Mouse (Mus musculus) cortical plate, adult 2 months (tissue): ENCODE measurements at regions not wholly inside any gene's neighbourhood (a gene's known extent, or its start where the extent isn't known, plus 50 kb on each side); places are given as distances from the start of the nearest gene placed in this dataset.

Experiments
- CTCF ChIP-seq: fragments of 200-500 bp; IDR thresholded peaks from 2 replicates; pipeline ENCODE4 v1.5.1; 2011; ENCODE audit warnings: mild to moderate bottlenecking, control low read depth, low read length; ENCODE audit not compliant: insufficient read depth; ENCODE audit errors: extremely low read depth
- POLR2A ChIP-seq: fragments of 200-500 bp; IDR thresholded peaks from 2 replicates; pipeline ENCODE4 v1.6.1; 2011; ENCODE audit warnings: mild to moderate bottlenecking, low read length, control low read depth; ENCODE audit not compliant: insufficient read depth; ENCODE audit errors: extremely low read depth

- TF ChIP-seq POLR2A (no peak), CTCF (no peak)
Observed at GRCm38 (mm10) chr14:71129771-71130211, 530.2 kb upstream of the Fam160b2 start.
